In the genomic region with DNA sequence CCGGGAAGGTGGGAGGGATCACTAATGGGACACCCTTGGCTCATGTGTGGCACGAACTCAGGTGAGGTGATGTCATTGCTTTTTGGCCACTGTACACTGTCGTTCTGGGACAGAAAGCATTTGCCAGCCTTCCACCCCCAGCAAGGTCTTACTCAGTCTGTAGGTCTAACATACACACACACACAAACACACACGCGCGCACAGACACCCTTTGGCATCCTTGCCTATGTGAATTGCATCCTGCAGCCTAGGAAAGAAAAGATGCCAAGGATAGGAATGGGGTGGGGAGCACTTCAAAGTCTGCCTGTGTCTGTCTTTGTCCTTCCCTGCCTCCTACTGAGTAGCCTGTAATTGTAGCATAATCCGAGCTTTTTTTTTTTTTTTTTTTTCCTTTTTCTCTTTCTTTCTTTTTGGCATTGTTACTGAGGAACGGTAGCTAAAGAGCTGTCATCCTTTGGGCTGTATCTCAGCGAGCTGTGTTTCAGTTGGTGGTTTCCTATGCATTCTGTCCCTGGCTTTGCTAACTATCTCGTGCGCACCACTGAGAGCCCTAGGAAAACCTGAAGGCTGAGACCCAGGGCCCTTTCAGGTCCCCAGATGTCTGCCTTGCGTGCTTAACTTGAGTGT, we compare ENCODE assay signal across 8 mouse cellular contexts. TPM values are rescaled to one million over a fixed set of nuclear protein-coding genes. Genes with fewer than 3 reads are reported as not detected.
DNase-seq lines count a peak whose midpoint lies in the region; ATAC-seq and TF ChIP-seq lines count a peak whose summit lies in the region.

No protein-coding gene starts in this region.

- peak overlapping the region; percentile 84 for H3K4me2 ChIP-seq in neural tube, embryonic 12.5 days (replicated peaks)
- no peak overlapping the region for H3K4me2 ChIP-seq in intestine, embryonic 16.5 days (ENCODE audit: low read depth, low read length)
- 0 out of 2 replicates have a peak overlapping the region, but pooled peaks have one; percentile 8 for H3K4me2 ChIP-seq in stomach, postnatal 0 days (replicated peaks; ENCODE audit: low read depth)

- H3K27me3 ChIP-seq in neural tube, embryonic 12.5 days (replicated peaks), result no peaks in the 10 kb centered on the region
- no peaks in the 10 kb centered on the region for H3K27me3 ChIP-seq in intestine, embryonic 16.5 days (replicated peaks; ENCODE audit: control insufficient read depth, insufficient read depth, low read length)
- no peaks in the 10 kb centered on the region for H3K27me3 ChIP-seq in stomach, postnatal 0 days (ENCODE audit: control insufficient read depth, insufficient read depth, low read length)

- H3K4me1 ChIP-seq in neural tube, embryonic 12.5 days, result peaks cover 68% of the 10 kb centered on the region
- peaks cover 66% of the 10 kb centered on the region for H3K4me1 ChIP-seq in intestine, embryonic 16.5 days (ENCODE audit: control insufficient read depth, insufficient read depth, low read length)
- H3K4me1 ChIP-seq in stomach, postnatal 0 days (replicated peaks; ENCODE audit: control insufficient read depth, insufficient read depth), result peaks cover 39% of the 10 kb centered on the region

- TF ChIP-seq CTCF in stomach, postnatal 0 days (IDR thresholded peaks at IDR 0.05; ENCODE audit: low read depth), result no peak

- no peak for TF ChIP-seq EP300 in stomach, postnatal 0 days (optimal IDR thresholded peaks at IDR 0.05)

- H3K27ac ChIP-seq in neural tube, embryonic 12.5 days, result no peak overlapping the region
- no peak overlapping the region; the same call in 1 of the 2 replicates for H3K27ac ChIP-seq in intestine, embryonic 16.5 days (ENCODE audit: low read length)
- H3K27ac ChIP-seq in stomach, postnatal 0 days (replicated peaks), result peak overlapping the region; percentile 71

- WGBS in neural tube, embryonic 12.5 days, result 32% methylated on average over 12 of the region's 12 CpGs
- WGBS in intestine, embryonic 16.5 days, result 53% methylated on average over 12 of the region's 12 CpGs
- 51% methylated on average over 12 of the region's 12 CpGs for WGBS in stomach, postnatal 0 days

- peaks cover 9% of the 10 kb centered on the region for H3K36me3 ChIP-seq in neural tube, embryonic 12.5 days
- H3K36me3 ChIP-seq in intestine, embryonic 16.5 days (ENCODE audit: control insufficient read depth, insufficient read depth, low read length), result no peaks in the 10 kb centered on the region
- no peaks in the 10 kb centered on the region for H3K36me3 ChIP-seq in stomach, postnatal 0 days (ENCODE audit: control insufficient read depth, insufficient read depth, low read length)

- peak overlapping the region; percentile 33 for H3K9ac ChIP-seq in neural tube, embryonic 12.5 days
- 0 out of 2 replicates have a peak overlapping the region, but pooled peaks have one; percentile 2 for H3K9ac ChIP-seq in intestine, embryonic 16.5 days (ENCODE audit: low read depth, low read length)
- 0 out of 2 replicates have a peak overlapping the region, but pooled peaks have one; percentile 24 for H3K9ac ChIP-seq in stomach, postnatal 0 days (ENCODE audit: low read length)

- H3K4me3 ChIP-seq in neural tube, embryonic 12.5 days, result no peak overlapping the region
- H3K4me3 ChIP-seq in intestine, embryonic 16.5 days (ENCODE audit: low read length), result no peak overlapping the region
- no peak overlapping the region for H3K4me3 ChIP-seq in stomach, postnatal 0 days (ENCODE audit: low read depth, low read length)

- DNase-seq in frontal cortex, postnatal 36 days (ENCODE audit: low spot score in 2 of 2), result no peak
- no peak for DNase-seq in neural tube, embryonic 10.5 days (ENCODE audit: extremely low spot score, low spot score)
- DNase-seq in stomach, postnatal 0 days (ENCODE audit: low spot score), result no peak
- DNase-seq in layer of hippocampus, adult 9-11 months, result no peak

- peak; percentile 11; the same call in 1 of the 2 replicates for ATAC-seq in frontal cortex, adult (ENCODE audit: low TSS enrichment)
- no peak for ATAC-seq in neural tube, embryonic 12.5 days (ENCODE audit: low FRiP score, low read depth)
- ATAC-seq in intestine, embryonic 16.5 days, result no peak
- ATAC-seq in stomach, postnatal 0 days (ENCODE audit: low FRiP score, low TSS enrichment), result no peak
- ATAC-seq in CD4-positive, CD25-positive, alpha-beta regulatory T cell, adult 4 months, result no peak

- no peaks in the 10 kb centered on the region for H3K9me3 ChIP-seq in neural tube, embryonic 12.5 days
- H3K9me3 ChIP-seq in intestine, embryonic 16.5 days (ENCODE audit: control insufficient read depth, low read length), result no peaks in the 10 kb centered on the region
- no peaks in the 10 kb centered on the region for H3K9me3 ChIP-seq in stomach, postnatal 0 days (ENCODE audit: control insufficient read depth, low read length)

RNA-seq across cellular contexts. Expression of gene Itm2c, which starts 4.8 kb away (rescaled TPM):
- 131 and 138 TPM in 2 replicates for polyA plus RNA-seq in neural tube, embryonic 12.5 days (2016; fragmentation: Nextera tagmentation; extraction: Ambion mirVana)
- polyA plus RNA-seq in intestine, embryonic 16.5 days (2015; fragmentation: Nextera tagmentation; extraction: Ambion mirVana), result 129 and 141 TPM in 2 replicates
- 134 and 147 TPM in 2 replicates for polyA plus RNA-seq in stomach, postnatal 0 days (2015; fragmentation: Nextera tagmentation; extraction: Ambion mirVana)
- polyA plus RNA-seq in CD4-positive, CD25-positive, alpha-beta regulatory T cell, adult 4 months (2017; shearing (Covaris generic)), result 100 to 1,000 TPM; 106 to 170 TPM

RNA-seq across cellular contexts. Expression of gene 4933407L21Rik, which starts 29.4 kb away (rescaled TPM):
- polyA plus RNA-seq in neural tube, embryonic 12.5 days (2016; fragmentation: Nextera tagmentation; extraction: Ambion mirVana), result 1.0 and 1.6 TPM in 2 replicates
- 0.09 and 0.22 TPM in 2 replicates for polyA plus RNA-seq in intestine, embryonic 16.5 days (2015; fragmentation: Nextera tagmentation; extraction: Ambion mirVana)
- 0.16 and 0.18 TPM in 2 replicates for polyA plus RNA-seq in stomach, postnatal 0 days (2015; fragmentation: Nextera tagmentation; extraction: Ambion mirVana)
- 1 to 10 TPM in 1 of 2 experiments, under 1 TPM in 1; 0.47 to 1.0 TPM for polyA plus RNA-seq in CD4-positive, CD25-positive, alpha-beta regulatory T cell, adult 4 months (2017; shearing (Covaris generic))
